Mouse (Mus musculus) embryonic facial prominence, embryonic 13.5 days (tissue): ENCODE measurements around the gene Adcy9. TPM values are rescaled to one million over a fixed set of nuclear protein-coding genes. Genes with fewer than 3 reads are reported as not detected.
"Not testable (repeated sequence)": the region's sequence is repeated elsewhere in the genome, so short reads cannot be mapped to it uniquely, and the experiment has no call there.

ENCODE experiments used
- ATAC-seq: fragments of 200-750 bp; cut with Nextera tagmentation; 2 replicates; pipeline ENCODE4 v1.8.0; 2017; ENCODE audit warnings: low read depth; ENCODE audit not compliant: insufficient number of reproducible peaks, insufficient read depth, low FRiP score, low TSS enrichment
- H3K27ac ChIP-seq: fragments of 300-500 bp; sonication (generic); 2 replicates; pipeline ENCODE4 v1.5.1; 2015; ENCODE audit warnings: moderate library complexity, mild to moderate bottlenecking, inconsistent platforms
- H3K27me3 ChIP-seq: fragments of 300-500 bp; sonication (generic); 2 replicates; pipeline ENCODE4 v1.6.1; 2015; ENCODE audit warnings: mild to moderate bottlenecking, inconsistent platforms
- H3K36me3 ChIP-seq: fragments of 300-500 bp; sonication (generic); 2 replicates; pipeline ENCODE4 v1.6.1; 2015; ENCODE audit warnings: mild to moderate bottlenecking, inconsistent platforms
- H3K4me1 ChIP-seq: fragments of 300-500 bp; sonication (generic); 2 replicates; pipeline ENCODE4 v1.6.1; 2015; ENCODE audit warnings: inconsistent platforms
- H3K4me2 ChIP-seq: fragments of 300-500 bp; sonication (generic); 2 replicates; pipeline ENCODE4 v1.6.1; 2015; ENCODE audit warnings: moderate library complexity, mild to moderate bottlenecking, inconsistent platforms
- H3K4me3 ChIP-seq: fragments of 300-500 bp; sonication (generic); 2 replicates; pipeline ENCODE4 v1.5.1; 2015; ENCODE audit warnings: mild to moderate bottlenecking, inconsistent platforms
- H3K9ac ChIP-seq: fragments of 300-500 bp; sonication (generic); 2 replicates; pipeline ENCODE4 v1.6.1; 2015; ENCODE audit warnings: mild to moderate bottlenecking, inconsistent platforms
- H3K9me3 ChIP-seq: fragments of 300-500 bp; sonication (generic); 2 replicates; pipeline ENCODE4 v1.6.1; 2016; ENCODE audit warnings: inconsistent platforms
- WGBS: fragments of 180-500 bp; shearing (Covaris S2); methylation state at CpG from one replicate; pipeline ENCODE4 v1.1.7; 2015; ENCODE audit warnings: mixed read lengths; 5-methylcytosine and 5-hydroxymethylcytosine counted together
- polyA plus RNA-seq: library from polyadenylated mRNA; unstranded; fragments of >200 nt; fragmentation: Nextera tagmentation; extraction: Ambion mirVana; gene quantifications from 2 replicates; pipeline ENCODE4 v1.2.1, GENCODE M21; 2015

The Adcy9 gene
- polyA plus RNA-seq, 1 experiment from 2014 or later, result 1.1 TPM

DNA sequence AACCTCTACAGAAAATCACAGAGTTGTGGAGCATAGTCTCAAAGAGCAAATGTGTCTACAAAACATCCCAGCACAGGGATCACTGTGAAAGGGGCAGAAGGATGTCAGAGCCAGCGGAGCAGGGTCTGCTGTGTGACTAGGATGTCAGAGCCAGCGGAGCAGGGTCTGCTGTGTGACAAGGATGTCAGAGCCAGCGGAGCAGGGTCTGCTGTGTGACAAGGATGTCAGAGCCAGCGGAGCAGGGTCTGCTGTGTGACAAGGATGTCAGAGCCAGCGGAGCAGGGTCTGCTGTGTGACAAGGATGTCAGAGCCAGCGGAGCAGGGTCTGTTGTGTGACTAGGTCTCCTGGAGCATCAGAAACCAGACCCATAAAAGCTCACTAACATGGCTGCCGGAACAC, 81.1 kb downstream of the Adcy9 start:
- WGBS, result 80% methylated on average over 7 of the region's 7 CpGs
- not testable (repeated sequence) for H3K9me3 ChIP-seq, H3K27me3 ChIP-seq

GRCm38 (mm10) chr16:4337269-4337668, 83.0 kb downstream of the Adcy9 start:
- no peaks in the 10 kb centered on the region for H3K27me3 ChIP-seq
- H3K4me2 ChIP-seq, result no peak overlapping the region
- no peak overlapping the region for H3K9ac ChIP-seq
- no peak for ATAC-seq
- WGBS, result 65% methylated on average over 4 of the region's 4 CpGs
- no peaks in the 10 kb centered on the region for H3K36me3 ChIP-seq
- H3K4me3 ChIP-seq, result no peak overlapping the region
- H3K9me3 ChIP-seq, result no peaks in the 10 kb centered on the region
- H3K27ac ChIP-seq, result no peak overlapping the region
- no peaks in the 10 kb centered on the region for H3K4me1 ChIP-seq

More for the DNA sequence above, 81.1 kb downstream of the Adcy9 start:
- H3K4me1 ChIP-seq, ATAC-seq, H3K27ac ChIP-seq, H3K36me3 ChIP-seq, H3K4me2 ChIP-seq, H3K4me3 ChIP-seq, H3K9ac ChIP-seq: not testable (repeated sequence)

DNA sequence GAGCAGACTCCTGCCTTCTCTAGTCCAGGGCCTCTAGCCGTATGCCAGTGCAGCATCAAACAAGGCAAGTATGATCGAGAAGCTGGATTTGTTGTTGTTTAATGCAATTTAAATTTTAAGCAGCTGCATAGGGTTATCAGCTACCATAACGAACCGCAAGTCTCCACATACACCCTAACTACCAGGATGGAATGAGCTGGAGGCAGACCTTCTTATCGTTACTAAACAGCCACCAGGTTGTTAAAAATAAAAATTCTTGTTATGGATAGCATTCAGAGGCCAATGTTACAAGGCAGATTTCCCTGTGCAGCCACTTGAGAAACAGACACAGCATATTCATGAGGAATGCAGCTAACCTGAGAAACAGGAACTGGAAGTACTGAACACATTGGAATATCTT, 86.5 kb downstream of the Adcy9 start:
- Histone ChIP-seq H3K4me3 (no peak overlapping the region), H3K27me3 (no peaks in the 10 kb centered on the region), H3K4me2 (no peak overlapping the region), H3K4me1 (0 out of 2 replicates have a peak, but pooled peaks cover 4% of the 10 kb centered on the region), H3K9ac (no peak overlapping the region), H3K27ac (no peak overlapping the region), H3K36me3 (no peaks in the 10 kb centered on the region), H3K9me3 (no peaks in the 10 kb centered on the region)
- WGBS, result 81% methylated on average over 5 of the region's 5 CpGs
- ATAC-seq, result no peak

DNA sequence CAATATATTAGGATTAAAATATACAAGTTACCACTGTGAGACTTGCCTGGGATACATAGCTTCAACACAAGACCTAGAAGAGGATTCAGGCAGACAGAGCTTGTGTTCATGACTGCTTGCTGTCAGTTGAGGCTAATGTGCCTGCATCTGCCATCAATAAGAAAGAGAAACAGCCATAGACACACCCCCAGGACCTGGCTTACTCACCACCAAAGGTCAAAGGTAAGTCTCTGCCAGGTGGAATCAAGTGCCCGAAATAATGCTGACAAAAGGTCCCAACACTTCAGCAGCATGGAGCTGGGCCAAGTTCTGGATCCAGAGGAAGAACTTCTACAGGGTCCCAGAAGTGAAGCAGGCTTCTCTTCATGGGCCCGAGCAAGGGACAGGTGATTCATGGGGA, 86.9 kb downstream of the Adcy9 start:
- H3K4me3 ChIP-seq, result no peak overlapping the region
- no peaks in the 10 kb centered on the region for H3K27me3 ChIP-seq
- H3K9ac ChIP-seq, result no peak overlapping the region
- no peak overlapping the region for H3K27ac ChIP-seq
- H3K4me2 ChIP-seq, result no peak overlapping the region
- H3K9me3 ChIP-seq, result no peaks in the 10 kb centered on the region
- ATAC-seq, result no peak
- H3K36me3 ChIP-seq, result no peaks in the 10 kb centered on the region
- H3K4me1 ChIP-seq, result 0 out of 2 replicates have a peak, but pooled peaks cover 4% of the 10 kb centered on the region
- WGBS, result 79% methylated on average over 2 of the region's 2 CpGs

- Histone ChIP-seq H3K9ac (no peak overlapping the region), H3K27ac (no peak overlapping the region), H3K36me3 (no peaks in the 10 kb centered on the region), H3K4me1 (0 out of 2 replicates have a peak, but pooled peaks cover 4% of the 10 kb centered on the region), H3K9me3 (no peaks in the 10 kb centered on the region), H3K4me2 (no peak overlapping the region), H3K4me3 (no peak overlapping the region), H3K27me3 (no peaks in the 10 kb centered on the region)
- ATAC-seq, result no peak
Measured at GRCm38 (mm10) chr16:4327081-4327480, 93.2 kb downstream of the Adcy9 start.

DNA sequence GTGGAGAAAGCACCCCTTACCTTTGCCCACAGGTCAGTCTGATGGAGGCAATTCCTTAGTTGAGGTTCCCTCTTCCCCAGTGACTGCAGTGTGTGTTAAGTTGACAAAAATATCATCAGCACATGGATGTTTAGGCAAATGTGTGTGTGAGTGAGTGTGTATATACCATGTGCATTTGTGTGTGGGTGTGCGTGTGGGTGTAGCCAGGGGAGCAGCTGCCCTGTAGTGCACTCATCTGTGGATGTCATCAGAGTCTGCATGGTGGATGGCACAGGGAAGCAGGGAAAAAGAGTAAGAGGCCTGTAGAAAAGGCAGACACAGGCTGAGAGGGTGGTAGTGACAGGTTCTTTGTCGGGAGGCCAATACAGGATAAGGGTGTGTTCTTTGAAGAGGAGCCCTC, 94.5 kb downstream of the Adcy9 start:
- Histone ChIP-seq H3K9me3 (no peaks in the 10 kb centered on the region), H3K4me2 (no peak overlapping the region), H3K27ac (no peak overlapping the region), H3K9ac (no peak overlapping the region), H3K4me1 (no peaks in the 10 kb centered on the region), H3K4me3 (no peak overlapping the region), H3K36me3 (no peaks in the 10 kb centered on the region), H3K27me3 (no peaks in the 10 kb centered on the region)
- WGBS, result 87% methylated on average over 2 of the region's 2 CpGs
- ATAC-seq, result no peak

DNA sequence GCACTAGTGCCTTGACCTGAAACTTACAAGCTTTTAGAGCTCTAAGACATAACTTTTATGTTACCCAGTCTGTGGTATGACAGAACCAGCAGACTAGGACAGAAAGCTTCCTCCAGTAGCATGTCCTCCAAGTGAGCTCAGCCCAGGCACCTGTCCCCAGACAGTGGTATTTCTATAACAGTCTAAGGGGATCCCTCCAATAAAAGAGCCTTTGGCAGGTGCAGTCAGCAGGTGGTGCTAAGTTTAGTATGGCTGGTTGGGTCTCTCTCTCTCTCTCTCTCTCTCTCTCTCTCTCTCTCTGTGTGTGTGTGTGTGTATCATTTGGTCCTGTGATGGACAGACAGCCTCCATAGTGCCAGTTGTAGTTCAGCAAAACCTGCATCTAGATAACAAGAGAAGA, 95.3 kb downstream of the Adcy9 start:
- no peaks in the 10 kb centered on the region for H3K4me1 ChIP-seq

GRCm38 (mm10) chr16:4320856-4321255, 99.4 kb downstream of the Adcy9 start:
- H3K27me3 ChIP-seq, result no peaks in the 10 kb centered on the region
- no peak overlapping the region for H3K4me3 ChIP-seq
- no peaks in the 10 kb centered on the region for H3K9me3 ChIP-seq
- peaks cover 9% of the 10 kb centered on the region for H3K4me1 ChIP-seq
- WGBS, result 61% methylated on average over 3 of the region's 3 CpGs
- no peaks in the 10 kb centered on the region for H3K36me3 ChIP-seq
- H3K4me2 ChIP-seq, result no peak overlapping the region
- ATAC-seq, result no peak
- H3K27ac ChIP-seq, result no peak overlapping the region
- no peak overlapping the region for H3K9ac ChIP-seq

More for the DNA sequence above, 95.3 kb downstream of the Adcy9 start:
- Histone ChIP-seq H3K9ac (no peak overlapping the region), H3K4me2 (no peak overlapping the region), H3K27ac (no peak overlapping the region), H3K4me3 (no peak overlapping the region), H3K9me3 (no peaks in the 10 kb centered on the region), H3K27me3 (no peaks in the 10 kb centered on the region), H3K36me3 (no peaks in the 10 kb centered on the region)
- ATAC-seq, result no peak

DNA sequence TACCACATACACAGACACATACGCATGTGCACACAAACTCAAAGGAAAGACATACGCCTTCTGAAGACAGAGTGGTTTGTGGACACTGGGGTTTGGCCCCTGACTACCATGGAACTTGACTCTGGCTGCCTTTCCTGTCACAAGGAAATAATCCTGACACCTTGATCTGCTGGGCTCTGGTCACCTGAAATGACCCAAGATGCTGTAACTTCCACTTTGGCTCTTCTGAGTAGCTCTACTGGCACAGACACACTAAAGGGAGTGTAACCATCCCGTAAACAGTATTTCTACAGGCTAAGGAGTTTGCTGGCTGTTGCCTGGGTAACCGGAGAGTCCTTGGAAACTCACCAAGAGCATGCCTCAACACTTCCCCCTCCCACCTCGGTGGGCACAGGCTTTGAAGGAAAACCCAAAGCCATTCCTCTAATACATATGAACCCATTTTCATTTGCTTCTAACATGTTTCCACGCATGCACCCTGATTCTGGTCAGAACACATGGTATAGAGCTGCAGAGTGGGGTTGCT, 102.2 kb downstream of the Adcy9 start:
- Histone ChIP-seq H3K9me3 (no peaks in the 10 kb centered on the region), H3K4me1 (peaks cover 9% of the 10 kb centered on the region), H3K9ac (no peak overlapping the region), H3K36me3 (no peaks in the 10 kb centered on the region), H3K27me3 (no peaks in the 10 kb centered on the region), H3K27ac (no peak overlapping the region), H3K4me3 (no peak overlapping the region), H3K4me2 (no peak overlapping the region)
- no peak for ATAC-seq
- 64% methylated on average over 6 of the region's 6 CpGs for WGBS

DNA sequence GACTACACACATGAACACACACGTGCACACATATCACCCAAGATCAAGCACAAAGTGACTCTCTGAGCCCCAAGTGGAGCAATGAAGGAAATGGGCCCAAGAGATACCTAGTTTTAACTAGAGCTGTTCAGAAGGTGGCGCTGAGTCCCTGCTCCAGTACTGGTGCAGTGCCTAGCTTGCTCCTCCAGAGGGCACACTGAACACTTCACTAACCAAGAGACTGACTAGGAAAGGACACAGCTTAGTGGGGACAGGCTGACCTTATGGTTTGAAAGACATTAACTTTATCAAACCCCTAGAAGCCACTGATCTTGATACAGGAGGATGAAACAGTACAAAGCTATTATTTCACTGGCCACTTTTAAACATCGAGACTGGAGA, 104.2 kb downstream of the Adcy9 start:
- H3K4me3 ChIP-seq, result no peak overlapping the region
- WGBS, result 31% methylated on average over 3 of the region's 3 CpGs
- no peaks in the 10 kb centered on the region for H3K27me3 ChIP-seq
- H3K9me3 ChIP-seq, result no peaks in the 10 kb centered on the region
- peaks cover 9% of the 10 kb centered on the region for H3K4me1 ChIP-seq
- H3K4me2 ChIP-seq, result no peak overlapping the region
- ATAC-seq, result no peak
- H3K27ac ChIP-seq, result no peak overlapping the region
- no peaks in the 10 kb centered on the region for H3K36me3 ChIP-seq
- H3K9ac ChIP-seq, result no peak overlapping the region

DNA sequence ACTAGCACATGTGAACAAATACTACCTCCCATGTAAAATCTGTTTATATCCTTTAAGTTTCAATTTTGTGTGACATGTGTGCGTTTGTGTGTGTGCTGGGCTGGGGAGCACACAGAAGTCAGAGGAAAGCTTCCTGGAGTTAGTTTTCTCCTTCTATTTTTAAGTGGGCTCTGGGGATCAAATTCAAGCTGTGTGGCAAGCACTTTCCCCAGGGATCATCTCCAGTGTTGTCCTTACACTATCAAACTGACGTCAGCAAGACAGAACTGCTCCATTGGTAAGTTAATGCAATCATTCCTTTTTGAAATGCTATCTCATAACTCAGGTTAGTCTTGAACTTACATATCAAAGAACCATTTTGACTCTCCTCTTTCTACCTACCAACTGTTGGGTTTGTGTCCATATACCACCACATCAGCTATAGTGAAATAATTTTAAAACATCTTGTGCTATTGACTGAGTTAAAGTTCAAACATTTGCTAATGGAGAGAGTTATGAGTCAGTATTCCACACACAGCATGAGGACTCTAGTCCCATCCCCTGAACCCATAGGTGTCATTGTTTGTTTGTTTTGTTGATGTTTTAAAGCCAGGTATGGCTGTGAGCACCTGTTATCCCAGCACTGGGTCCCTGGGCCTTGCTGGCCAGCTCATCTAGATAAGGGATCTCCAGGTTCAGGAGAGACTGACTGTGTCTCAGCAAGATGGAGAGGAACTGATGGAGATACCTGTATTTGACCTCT, 104.8 kb downstream of the Adcy9 start:
- 73% methylated on average over 2 of the region's 2 CpGs for WGBS
- no peaks in the 10 kb centered on the region for H3K36me3 ChIP-seq
- H3K9ac ChIP-seq, result no peak overlapping the region
- H3K27ac ChIP-seq, result no peak overlapping the region
- no peak for ATAC-seq
- no peak overlapping the region for H3K4me3 ChIP-seq
- H3K27me3 ChIP-seq, result no peaks in the 10 kb centered on the region
- peaks cover 9% of the 10 kb centered on the region for H3K4me1 ChIP-seq
- no peak overlapping the region for H3K4me2 ChIP-seq
- H3K9me3 ChIP-seq, result no peaks in the 10 kb centered on the region

DNA sequence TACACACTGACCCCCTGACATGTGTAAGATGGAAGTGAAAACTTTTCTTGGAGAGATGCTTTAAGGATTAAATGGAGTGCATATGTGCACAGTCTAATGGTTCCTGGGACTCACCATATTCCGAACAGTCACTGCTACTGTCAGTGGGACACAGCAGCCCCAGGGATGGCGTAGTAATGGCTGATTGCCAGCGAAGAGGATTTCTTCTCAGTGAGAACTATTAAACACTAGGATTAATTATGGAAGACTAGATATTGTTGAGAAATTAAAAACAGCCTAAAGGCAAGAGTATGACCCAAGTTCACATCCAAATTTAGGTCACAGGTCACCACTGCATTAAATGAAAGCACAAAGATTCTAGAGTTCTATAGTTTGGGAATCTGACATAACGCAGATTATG, 105.4 kb downstream of the Adcy9 start:
- Histone ChIP-seq H3K4me2 (no peak overlapping the region), H3K4me3 (no peak overlapping the region), H3K9me3 (no peaks in the 10 kb centered on the region), H3K4me1 (peaks cover 9% of the 10 kb centered on the region), H3K27me3 (no peaks in the 10 kb centered on the region), H3K9ac (no peak overlapping the region), H3K36me3 (no peaks in the 10 kb centered on the region), H3K27ac (no peak overlapping the region)
- WGBS, result 87% methylated on average over 4 of the region's 4 CpGs
- no peak for ATAC-seq
